Comparison of ENCODE assay signal across 8 mouse cellular contexts in the genomic region with DNA sequence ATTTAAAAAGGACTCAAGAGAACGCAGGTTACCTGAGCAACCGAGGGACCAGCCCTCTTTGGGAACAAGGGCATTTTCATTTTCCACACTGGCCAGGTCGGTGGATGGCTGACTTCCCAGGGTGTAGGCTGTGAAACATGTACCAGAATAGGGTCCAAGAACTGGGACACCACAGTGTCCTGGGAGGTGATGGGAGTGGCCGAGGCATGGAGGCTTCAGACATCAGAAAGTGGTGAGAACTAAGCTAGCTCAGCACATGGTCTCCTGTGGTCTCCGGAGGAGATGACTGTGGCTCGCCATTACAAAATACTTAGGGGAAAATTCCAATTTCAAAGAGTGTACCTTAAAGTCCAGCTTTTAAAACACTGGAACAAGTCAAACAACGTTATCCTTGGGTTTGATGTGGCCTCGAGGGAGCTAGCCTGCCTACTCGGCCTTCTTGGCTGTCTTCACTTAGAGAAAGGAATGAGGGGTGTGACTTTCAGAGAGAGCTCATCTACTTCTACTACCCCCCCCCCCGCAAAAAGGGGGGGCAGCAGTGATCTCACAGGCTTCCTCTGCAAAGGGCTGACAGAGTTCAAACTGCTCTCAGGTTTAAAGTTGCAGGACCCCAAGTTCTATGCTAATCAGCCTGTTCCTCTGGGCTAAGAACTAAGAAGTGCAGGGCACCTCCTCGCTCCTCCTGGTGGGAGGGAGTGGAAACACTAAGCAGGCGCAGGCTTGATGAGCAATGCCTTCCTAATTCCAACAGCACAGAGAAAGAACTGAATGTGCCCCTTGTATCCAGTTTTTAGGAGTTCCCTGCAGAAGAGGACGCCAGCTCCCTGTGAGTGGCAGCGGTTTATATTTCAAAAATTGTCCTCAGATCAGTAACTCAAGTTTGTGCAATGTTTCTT. TPM values are rescaled to one million over a fixed set of nuclear protein-coding genes. Genes with fewer than 3 reads are reported as not detected.
DNase-seq lines count a peak whose midpoint lies in the region; ATAC-seq and TF ChIP-seq lines count a peak whose summit lies in the region.
"Had no signal": no experiment of that assay in that cellular context is flagged by ENCODE, and none has a peak within 500 bp of the region (broad histone marks: within the 10 kb centered on the region; RNA-seq: fewer than 3 reads in every experiment).

No protein-coding gene starts in this region.

- peak; percentile 54; the same call in 1 of the 2 replicates for TF ChIP-seq EP300 in lung, postnatal 0 days (IDR thresholded peaks at IDR 0.05)

- H3K27ac ChIP-seq in kidney, embryonic 15.5 days = no peak overlapping the region
- H3K27ac ChIP-seq in lung, postnatal 0 days (ENCODE audit: low read length) = no peak overlapping the region

- DNase-seq in kidney, postnatal 10 days = peak; percentile 40
- peak; percentile 75 for DNase-seq in adipocyte (ENCODE audit: low spot score)
- DNase-seq in embryo, embryonic 11 days = peak; percentile 37
- peak; percentile 67 for DNase-seq in lung, postnatal 0 days (ENCODE audit: low spot score)
- DNase-seq in cerebellum, postnatal 36 days = no peak
- no peak for DNase-seq in adrenal gland, postnatal 4 days (ENCODE audit: low spot score in 2 of 2)

- no peak for ATAC-seq in kidney, embryonic 15.5 days (replicated peaks; ENCODE audit: low FRiP score)
- peak; percentile 76 for ATAC-seq in lung, postnatal 0 days

- peaks cover 57% of the 10 kb centered on the region for H3K36me3 ChIP-seq in kidney, embryonic 15.5 days
- H3K36me3 ChIP-seq in lung, postnatal 0 days (ENCODE audit: insufficient read depth, low read length) = peaks cover 16% of the 10 kb centered on the region; the same call in 1 of the 2 replicates

- H3K9me3 ChIP-seq in kidney, embryonic 15.5 days (replicated peaks) = no peaks in the 10 kb centered on the region
- H3K9me3 ChIP-seq in lung, postnatal 0 days (ENCODE audit: low read length) = no peaks in the 10 kb centered on the region
- H3K9me3 ChIP-seq: megakaryocyte, embryonic 14.5 days had no signal

- no peaks in the 10 kb centered on the region for H3K27me3 ChIP-seq in kidney, embryonic 15.5 days
- no peaks in the 10 kb centered on the region for H3K27me3 ChIP-seq in lung, postnatal 0 days (replicated peaks; ENCODE audit: insufficient read depth, low read length)
- H3K27me3 ChIP-seq: megakaryocyte, embryonic 14.5 days had no signal

- no peak overlapping the region for H3K4me2 ChIP-seq in kidney, embryonic 15.5 days
- H3K4me2 ChIP-seq in lung, postnatal 0 days (replicated peaks; ENCODE audit: low read depth, low read length) = no peak overlapping the region

- no peaks in the 10 kb centered on the region for H3K4me1 ChIP-seq in kidney, embryonic 15.5 days
- H3K4me1 ChIP-seq in lung, postnatal 0 days (ENCODE audit: insufficient read depth, low read depth, low read length) = no peaks in the 10 kb centered on the region

- no peak overlapping the region for H3K4me3 ChIP-seq in kidney, embryonic 15.5 days (replicated peaks)
- H3K4me3 ChIP-seq in lung, postnatal 0 days (ENCODE audit: low read depth, low read length) = no peak overlapping the region
- H3K4me3 ChIP-seq: megakaryocyte, embryonic 14.5 days had no signal

- TF ChIP-seq CTCF in lung, postnatal 0 days (IDR thresholded peaks at IDR 0.05) = peak; percentile 65

- 69% methylated on average over 14 of the region's 14 CpGs for WGBS in kidney, embryonic 15.5 days
- 68% methylated on average over 14 of the region's 14 CpGs for WGBS in lung, postnatal 0 days

- H3K9ac ChIP-seq in kidney, embryonic 15.5 days = no peak overlapping the region
- no peak overlapping the region for H3K9ac ChIP-seq in lung, postnatal 0 days (replicated peaks; ENCODE audit: low read depth)

RNA-seq across cellular contexts. Expression of gene Nin, which starts 54.3 kb away (rescaled TPM):
- polyA plus RNA-seq in kidney, embryonic 15.5 days (2015; fragmentation: Nextera tagmentation; extraction: Ambion mirVana) = 13.5 and 13.9 TPM in 2 replicates
- 8.3 and 8.6 TPM in 2 replicates for polyA plus RNA-seq in lung, postnatal 0 days (2015; fragmentation: Nextera tagmentation; extraction: Ambion mirVana)
- total RNA-seq in adrenal gland, postnatal 4 days (2021) = 10 to 100 TPM; 44.6 to 45.0 TPM

Comparison
In these comparisons a context has a peak if more than half of its experiments do, and no peak if none do; other contexts are left out.
1. DNase-seq: peak in kidney, postnatal 10 days (single experiment), adipocyte (single experiment), embryo, embryonic 11 days (single experiment) and lung, postnatal 0 days (single experiment); none in cerebellum, postnatal 36 days (0 of 2) and adrenal gland, postnatal 4 days (0 of 2).